Mouse (Mus musculus): ENCODE results near the gene Ppp1r26. TPM values are rescaled to one million over a fixed set of nuclear protein-coding genes. Genes with fewer than 3 reads are reported as not detected.

Ppp1r26 gene
- polyA plus RNA-seq, 1 experiment from 2014 or later, result 3.6 TPM

GRCm38 (mm10) chr2:28419898-28420297 is 26.7 kb upstream of the Ppp1r26 start:
- 15% methylated on average over 4 of the region's 4 CpGs for WGBS
- H3K9me3 ChIP-seq (ENCODE audit: control insufficient read depth, low read length), result no peaks in the 10 kb centered on the region
- H3K4me3 ChIP-seq (ENCODE audit: control insufficient read depth in 1 of 2, insufficient read depth in 1 of 2, low read depth in 1 of 2, low read length in 2 of 2), result no peak overlapping the region
- H3K27ac ChIP-seq (replicated peaks in 1 of 2; ENCODE audit: control insufficient read depth in 1 of 2, insufficient read depth in 1 of 2, low read depth in 2 of 2, low read length in 2 of 2), result no peak overlapping the region
- H3K4me2 ChIP-seq (ENCODE audit: low read length), result no peak overlapping the region
- no peaks in the 10 kb centered on the region for H3K36me3 ChIP-seq (ENCODE audit: control insufficient read depth, insufficient read depth, low read length)
- H3K9ac ChIP-seq (ENCODE audit: low read length), result no peak overlapping the region
- peaks cover 8 to 14% of the 10 kb centered on the region in 2 experiments for H3K4me1 ChIP-seq (ENCODE audit: control insufficient read depth in 2 of 2, insufficient read depth in 2 of 2, low read length in 2 of 2)
- H3K27me3 ChIP-seq (ENCODE audit: control insufficient read depth, insufficient read depth, low read length), result peaks cover 9% of the 10 kb centered on the region; the same call in 1 of the 2 replicates
- ATAC-seq (ENCODE audit: insufficient number of reproducible peaks, insufficient read depth, low FRiP score, low read depth), result no peak

- no peak overlapping the region for H3K9ac ChIP-seq (ENCODE audit: low read length)
- H3K27me3 ChIP-seq (ENCODE audit: control insufficient read depth, insufficient read depth, low read length), result peaks cover 9% of the 10 kb centered on the region; the same call in 1 of the 2 replicates
- no peak overlapping the region for H3K4me2 ChIP-seq (ENCODE audit: low read length)
- H3K9me3 ChIP-seq (ENCODE audit: control insufficient read depth, low read length), result no peaks in the 10 kb centered on the region
- no peaks in the 10 kb centered on the region for H3K4me1 ChIP-seq (ENCODE audit: control insufficient read depth in 2 of 2, insufficient read depth in 2 of 2, low read length in 2 of 2)
- no peak overlapping the region for H3K4me3 ChIP-seq (ENCODE audit: control insufficient read depth in 1 of 2, insufficient read depth in 1 of 2, low read depth in 1 of 2, low read length in 2 of 2)
- no peak for ATAC-seq (ENCODE audit: insufficient number of reproducible peaks, insufficient read depth, low FRiP score, low read depth)
- no peaks in the 10 kb centered on the region for H3K36me3 ChIP-seq (ENCODE audit: control insufficient read depth, insufficient read depth, low read length)
- no peak overlapping the region for H3K27ac ChIP-seq (replicated peaks in 1 of 2; ENCODE audit: control insufficient read depth in 1 of 2, insufficient read depth in 1 of 2, low read depth in 2 of 2, low read length in 2 of 2)
- WGBS, result 33% methylated on average over 3 of the region's 3 CpGs
Measured at GRCm38 (mm10) chr2:28423167-28423566, 23.4 kb upstream of the Ppp1r26 start.

GRCm38 (mm10) chr2:28427226-28427625 is 19.4 kb upstream of the Ppp1r26 start:
- WGBS, result 81% methylated on average over 6 of the region's 6 CpGs
- Histone ChIP-seq H3K36me3 (ENCODE audit: control insufficient read depth, insufficient read depth, low read length) (no peaks in the 10 kb centered on the region), H3K27me3 (ENCODE audit: control insufficient read depth, insufficient read depth, low read length) (no peaks in the 10 kb centered on the region), H3K9ac (ENCODE audit: low read length) (no peak overlapping the region), H3K9me3 (ENCODE audit: control insufficient read depth, low read length) (no peaks in the 10 kb centered on the region), H3K4me2 (ENCODE audit: low read length) (no peak overlapping the region), H3K4me3 (ENCODE audit: control insufficient read depth in 1 of 2, insufficient read depth in 1 of 2, low read depth in 1 of 2, low read length in 2 of 2) (no peak overlapping the region), H3K4me1 (ENCODE audit: control insufficient read depth in 2 of 2, insufficient read depth in 2 of 2, low read length in 2 of 2) (no peaks in the 10 kb centered on the region), H3K27ac (replicated peaks in 1 of 2; ENCODE audit: control insufficient read depth in 1 of 2, insufficient read depth in 1 of 2, low read depth in 2 of 2, low read length in 2 of 2) (no peak overlapping the region)
- no peak for ATAC-seq (ENCODE audit: insufficient number of reproducible peaks, insufficient read depth, low FRiP score, low read depth)

- no peak overlapping the region for H3K27ac ChIP-seq (replicated peaks in 1 of 2; ENCODE audit: control insufficient read depth in 1 of 2, insufficient read depth in 1 of 2, low read depth in 2 of 2, low read length in 2 of 2)
- no peak overlapping the region for H3K4me2 ChIP-seq (ENCODE audit: low read length)
- H3K9ac ChIP-seq (ENCODE audit: low read length), result no peak overlapping the region
- no peak overlapping the region for H3K4me3 ChIP-seq (ENCODE audit: control insufficient read depth in 1 of 2, insufficient read depth in 1 of 2, low read depth in 1 of 2, low read length in 2 of 2)
- no peaks in the 10 kb centered on the region for H3K9me3 ChIP-seq (ENCODE audit: control insufficient read depth, low read length)
- H3K4me1 ChIP-seq (ENCODE audit: control insufficient read depth in 2 of 2, insufficient read depth in 2 of 2, low read length in 2 of 2), result peaks cover 0 to 2% of the 10 kb centered on the region in 2 experiments; a peak in 1 of 4 replicates
- WGBS, result 36% methylated on average over 6 of the region's 6 CpGs
- no peaks in the 10 kb centered on the region for H3K36me3 ChIP-seq (ENCODE audit: control insufficient read depth, insufficient read depth, low read length)
- H3K27me3 ChIP-seq (ENCODE audit: control insufficient read depth, insufficient read depth, low read length), result no peaks in the 10 kb centered on the region
- no peak for ATAC-seq (ENCODE audit: insufficient number of reproducible peaks, insufficient read depth, low FRiP score, low read depth)
Measured at GRCm38 (mm10) chr2:28430846-28431245, 15.8 kb upstream of the Ppp1r26 start.

GRCm38 (mm10) chr2:28432811-28433210 is 13.8 kb upstream of the Ppp1r26 start:
- no peaks in the 10 kb centered on the region for H3K9me3 ChIP-seq (ENCODE audit: control insufficient read depth, low read length)
- H3K27ac ChIP-seq (replicated peaks in 1 of 2; ENCODE audit: control insufficient read depth in 1 of 2, insufficient read depth in 1 of 2, low read depth in 2 of 2, low read length in 2 of 2), result no peak overlapping the region
- peaks cover 0 to 2% of the 10 kb centered on the region in 2 experiments; a peak in 1 of 4 replicates for H3K4me1 ChIP-seq (ENCODE audit: control insufficient read depth in 2 of 2, insufficient read depth in 2 of 2, low read length in 2 of 2)
- no peak overlapping the region for H3K9ac ChIP-seq (ENCODE audit: low read length)
- 0% methylated on average over 1 of the region's 1 CpGs for WGBS
- ATAC-seq (ENCODE audit: insufficient number of reproducible peaks, insufficient read depth, low FRiP score, low read depth), result no peak
- no peak overlapping the region for H3K4me3 ChIP-seq (ENCODE audit: control insufficient read depth in 1 of 2, insufficient read depth in 1 of 2, low read depth in 1 of 2, low read length in 2 of 2)
- no peak overlapping the region for H3K4me2 ChIP-seq (ENCODE audit: low read length)
- no peaks in the 10 kb centered on the region for H3K36me3 ChIP-seq (ENCODE audit: control insufficient read depth, insufficient read depth, low read length)
- no peaks in the 10 kb centered on the region for H3K27me3 ChIP-seq (ENCODE audit: control insufficient read depth, insufficient read depth, low read length)

- Histone ChIP-seq H3K4me1 (ENCODE audit: control insufficient read depth in 2 of 2, insufficient read depth in 2 of 2, low read length in 2 of 2) (peaks cover 0 to 2% of the 10 kb centered on the region in 2 experiments; a peak in 1 of 4 replicates), H3K27me3 (ENCODE audit: control insufficient read depth, insufficient read depth, low read length) (no peaks in the 10 kb centered on the region), H3K36me3 (ENCODE audit: control insufficient read depth, insufficient read depth, low read length) (no peaks in the 10 kb centered on the region), H3K4me2 (ENCODE audit: low read length) (no peak overlapping the region), H3K4me3 (ENCODE audit: control insufficient read depth in 1 of 2, insufficient read depth in 1 of 2, low read depth in 1 of 2, low read length in 2 of 2) (no peak overlapping the region), H3K9me3 (ENCODE audit: control insufficient read depth, low read length) (no peaks in the 10 kb centered on the region), H3K9ac (ENCODE audit: low read length) (no peak overlapping the region), H3K27ac (replicated peaks in 1 of 2; ENCODE audit: control insufficient read depth in 1 of 2, insufficient read depth in 1 of 2, low read depth in 2 of 2, low read length in 2 of 2) (no peak overlapping the region)
- no peak for ATAC-seq (ENCODE audit: insufficient number of reproducible peaks, insufficient read depth, low FRiP score, low read depth)
- no CpG with 5 or more reads among the region's 2 CpGs for WGBS
Measured at GRCm38 (mm10) chr2:28433512-28433911, 13.1 kb upstream of the Ppp1r26 start.

- Histone ChIP-seq H3K4me1 (ENCODE audit: control insufficient read depth in 2 of 2, insufficient read depth in 2 of 2, low read length in 2 of 2) (peaks cover 0 to 2% of the 10 kb centered on the region in 2 experiments; a peak in 1 of 4 replicates), H3K9ac (ENCODE audit: low read length) (no peak overlapping the region), H3K27ac (replicated peaks in 1 of 2; ENCODE audit: control insufficient read depth in 1 of 2, insufficient read depth in 1 of 2, low read depth in 2 of 2, low read length in 2 of 2) (no peak overlapping the region), H3K36me3 (ENCODE audit: control insufficient read depth, insufficient read depth, low read length) (no peaks in the 10 kb centered on the region), H3K4me3 (ENCODE audit: control insufficient read depth in 1 of 2, insufficient read depth in 1 of 2, low read depth in 1 of 2, low read length in 2 of 2) (no peak overlapping the region), H3K4me2 (ENCODE audit: low read length) (no peak overlapping the region), H3K27me3 (ENCODE audit: control insufficient read depth, insufficient read depth, low read length) (no peaks in the 10 kb centered on the region), H3K9me3 (ENCODE audit: control insufficient read depth, low read length) (no peaks in the 10 kb centered on the region)
- 75% methylated on average over 11 of the region's 11 CpGs for WGBS
- no peak for ATAC-seq (ENCODE audit: insufficient number of reproducible peaks, insufficient read depth, low FRiP score, low read depth)
Measured at GRCm38 (mm10) chr2:28435401-28435800, 11.2 kb upstream of the Ppp1r26 start.

- ATAC-seq (ENCODE audit: insufficient number of reproducible peaks, insufficient read depth, low FRiP score, low read depth), result no peak
- WGBS, result 72% methylated on average over 6 of the region's 6 CpGs
- H3K27me3 ChIP-seq (ENCODE audit: control insufficient read depth, insufficient read depth, low read length), result peaks cover 5% of the 10 kb centered on the region; the same call in 1 of the 2 replicates
Measured at GRCm38 (mm10) chr2:28440842-28441241, 5.8 kb upstream of the Ppp1r26 start.

More at GRCm38 (mm10) chr2:28440842-28441241, 5.8 kb upstream of the Ppp1r26 start:
- H3K27ac ChIP-seq (replicated peaks in 1 of 2; ENCODE audit: control insufficient read depth in 1 of 2, insufficient read depth in 1 of 2, low read depth in 2 of 2, low read length in 2 of 2), result no peak overlapping the region
- no peaks in the 10 kb centered on the region for H3K36me3 ChIP-seq (ENCODE audit: control insufficient read depth, insufficient read depth, low read length)
- H3K4me3 ChIP-seq (ENCODE audit: control insufficient read depth in 1 of 2, insufficient read depth in 1 of 2, low read depth in 1 of 2, low read length in 2 of 2), result no peak overlapping the region
- no peaks in the 10 kb centered on the region for H3K9me3 ChIP-seq (ENCODE audit: control insufficient read depth, low read length)
- 0 out of 4 replicates have a peak, but pooled peaks cover 0 to 1% of the 10 kb centered on the region in 2 experiments for H3K4me1 ChIP-seq (ENCODE audit: control insufficient read depth in 2 of 2, insufficient read depth in 2 of 2, low read length in 2 of 2)
- H3K9ac ChIP-seq (ENCODE audit: low read length), result no peak overlapping the region
- no peak overlapping the region for H3K4me2 ChIP-seq (ENCODE audit: low read length)

All from heart, embryonic 14.5 days (tissue).